Mouse (Mus musculus): ENCODE data around the gene Hist1h1b.
"Not testable (repeated sequence)": the region's sequence is repeated elsewhere in the genome, so short reads cannot be mapped to it uniquely, and the experiment has no call there.

Hist1h1b gene

GRCm38 (mm10) chr13:21779767-21780731, at the start of gene Hist1h1b:
Hist1h1b (minus strand) TSS chr13:21780625.
- peak; percentile 12 to 28 for DNase-seq (ENCODE audit: low spot score in 2 of 2)

GRCm38 (mm10) chr13:21828511-21828910, 48.1 kb upstream of the Hist1h1b start:
- DNase-seq (ENCODE audit: low spot score in 2 of 2) = no peak

- not testable (repeated sequence) for DNase-seq (ENCODE audit: low spot score in 2 of 2)
Observed at GRCm38 (mm10) chr13:21820082-21820890, 39.9 kb upstream of the Hist1h1b start.

- not testable (repeated sequence) for DNase-seq (ENCODE audit: low spot score in 2 of 2)
Observed at GRCm38 (mm10) chr13:21812092-21812491, 31.7 kb upstream of the Hist1h1b start.

- DNase-seq (ENCODE audit: low spot score in 2 of 2) = peak; percentile 30 to 32
Observed at GRCm38 (mm10) chr13:21811539-21811938, 31.1 kb upstream of the Hist1h1b start, which contains the start of gene Hist1h4m. Hist1h4m (plus strand) TSS chr13:21811746.

- DNase-seq (ENCODE audit: low spot score in 2 of 2) = not testable (repeated sequence)
Observed at GRCm38 (mm10) chr13:21811074-21811473, 30.6 kb upstream of the Hist1h1b start.

- not testable (repeated sequence) for DNase-seq (ENCODE audit: low spot score in 2 of 2)
Observed at GRCm38 (mm10) chr13:21810073-21810472, 29.6 kb upstream of the Hist1h1b start, which contains the start of the genes Hist1h2bq and Hist1h2ao. Hist1h2bq (minus strand) TSS chr13:21810197. Hist1h2ao (plus strand) TSS chr13:21810465.

- not testable (repeated sequence) for DNase-seq (ENCODE audit: low spot score in 2 of 2)
Observed at GRCm38 (mm10) chr13:21803058-21803457, 22.6 kb upstream of the Hist1h1b start.

GRCm38 (mm10) chr13:21797163-21797562, 16.7 kb upstream of the Hist1h1b start:
- DNase-seq (ENCODE audit: low spot score in 2 of 2) = not testable (repeated sequence)

- no peak for DNase-seq (ENCODE audit: low spot score in 2 of 2)
Observed at GRCm38 (mm10) chr13:21795584-21795983, 15.2 kb upstream of the Hist1h1b start.

GRCm38 (mm10) chr13:21790601-21791283, 10.3 kb upstream of the Hist1h1b start:
- no peak for DNase-seq (ENCODE audit: low spot score in 2 of 2)

- DNase-seq (ENCODE audit: low spot score in 2 of 2) = no peak
Observed at GRCm38 (mm10) chr13:21789925-21790324, 9.5 kb upstream of the Hist1h1b start.

- no peak for DNase-seq (ENCODE audit: low spot score in 2 of 2)
Observed at GRCm38 (mm10) chr13:21787760-21788593, 7.6 kb upstream of the Hist1h1b start.

GRCm38 (mm10) chr13:21786899-21787629, 6.6 kb upstream of the Hist1h1b start, which contains the start of the genes Hist1h2an and Hist1h2bp:
Hist1h2an (minus strand) TSS chr13:21787218.
Hist1h2bp (plus strand) TSS chr13:21787461.
- peak; percentile 82 to 90 for DNase-seq (ENCODE audit: low spot score in 2 of 2)

GRCm38 (mm10) chr13:21786189-21786898, 5.9 kb upstream of the Hist1h1b start:
- no peak for DNase-seq (ENCODE audit: low spot score in 2 of 2)

- no peak for DNase-seq (ENCODE audit: low spot score in 2 of 2)
Observed at GRCm38 (mm10) chr13:21784311-21784710, 3.9 kb upstream of the Hist1h1b start.

- no peak for DNase-seq (ENCODE audit: low spot score in 2 of 2)
Observed at GRCm38 (mm10) chr13:21783734-21784161, 3.3 kb upstream of the Hist1h1b start.

GRCm38 (mm10) chr13:21783255-21783617, 2.8 kb upstream of the Hist1h1b start, which contains the start of gene Hist1h3i:
Hist1h3i (minus strand) TSS chr13:21783370.
- DNase-seq (ENCODE audit: low spot score in 2 of 2) = peak; percentile 19 to 29
